Mouse (Mus musculus): ENCODE measurements around the gene Gak. TPM values are rescaled to one million over a fixed set of nuclear protein-coding genes. Genes with fewer than 3 reads are reported as not detected.

Gene Gak
- total RNA-seq, 1 experiment: 49.1 TPM

- Histone ChIP-seq H3K4me1 (ENCODE audit: control insufficient read depth in 2 of 2, insufficient read depth in 2 of 2, low read length in 2 of 2, poor library complexity in 1 of 2) (no peaks in the 10 kb centered on the region), H3K36me3 (ENCODE audit: control insufficient read depth, insufficient read depth, low read length, poor library complexity, severe bottlenecking) (peaks cover 27% of the 10 kb centered on the region), H3K9ac (ENCODE audit: insufficient read depth, low read depth, low read length, poor library complexity, severe bottlenecking) (no peak overlapping the region), H3K4me3 (ENCODE audit: insufficient read depth in 1 of 2, low read depth in 1 of 2, low read length in 2 of 2, poor library complexity in 1 of 2, severe bottlenecking in 1 of 2) (no peak overlapping the region), H3K27ac (ENCODE audit: insufficient read depth, low read depth, low read length, poor library complexity, severe bottlenecking) (no peak overlapping the region), H3K9me3 (ENCODE audit: control insufficient read depth, insufficient read depth, low read depth, low read length) (no peaks in the 10 kb centered on the region)
- in situ Hi-C loops (cut with MboI; ENCODE audit: low sequenced_read_pairs in 2 of 2, unreplicated experiment in 2 of 2): no loop called here
- no peak for TF ChIP-seq HCFC1 (IDR thresholded peaks at IDR 0.05; ENCODE audit: borderline replicate concordance, insufficient read depth, low read length)
- no peak for TF ChIP-seq MAFK (IDR thresholded peaks at IDR 0.05; ENCODE audit: insufficient read depth, low read depth, low read length)
- no peak for TF ChIP-seq ZNF384 (IDR thresholded peaks at IDR 0.05; ENCODE audit: low read depth, low read length)
- TF ChIP-seq ZC3H11A (IDR thresholded peaks at IDR 0.05; ENCODE audit: borderline replicate concordance, low read depth, low read length): no peak
- TF ChIP-seq CHD2 (IDR thresholded peaks at IDR 0.05; ENCODE audit: low read depth, low read length): no peak
- no peak for DNase-seq (ENCODE audit: low read depth, low spot score)
Observed at GRCm38 (mm10) chr5:108573054-108573453, 56.5 kb downstream of the Gak start.

GRCm38 (mm10) chr5:108570991-108571390, 58.6 kb downstream of the Gak start:
- H3K9ac ChIP-seq (ENCODE audit: insufficient read depth, low read depth, low read length, poor library complexity, severe bottlenecking): no peak overlapping the region

GRCm38 (mm10) chr5:108567104-108567503, 62.5 kb downstream of the Gak start:
- Histone ChIP-seq H3K9me3 (ENCODE audit: control insufficient read depth, insufficient read depth, low read depth, low read length) (no peaks in the 10 kb centered on the region), H3K36me3 (ENCODE audit: control insufficient read depth, insufficient read depth, low read length, poor library complexity, severe bottlenecking) (peaks cover 17% of the 10 kb centered on the region), H3K4me3 (ENCODE audit: insufficient read depth in 1 of 2, low read depth in 1 of 2, low read length in 2 of 2, poor library complexity in 1 of 2, severe bottlenecking in 1 of 2) (no peak overlapping the region), H3K27ac (ENCODE audit: insufficient read depth, low read depth, low read length, poor library complexity, severe bottlenecking) (no peak overlapping the region), H3K9ac (ENCODE audit: insufficient read depth, low read depth, low read length, poor library complexity, severe bottlenecking) (no peak overlapping the region), H3K4me1 (ENCODE audit: control insufficient read depth in 2 of 2, insufficient read depth in 2 of 2, low read length in 2 of 2, poor library complexity in 1 of 2) (no peaks in the 10 kb centered on the region)
- TF ChIP-seq ZNF384 (IDR thresholded peaks at IDR 0.05; ENCODE audit: low read depth, low read length) (no peak), MAFK (IDR thresholded peaks at IDR 0.05; ENCODE audit: insufficient read depth, low read depth, low read length) (no peak), ZC3H11A (IDR thresholded peaks at IDR 0.05; ENCODE audit: borderline replicate concordance, low read depth, low read length) (no peak), HCFC1 (IDR thresholded peaks at IDR 0.05; ENCODE audit: borderline replicate concordance, insufficient read depth, low read length) (no peak)
- in situ Hi-C loops (cut with MboI; ENCODE audit: low sequenced_read_pairs in 2 of 2, unreplicated experiment in 2 of 2): no loop called here
- no peak for DNase-seq (ENCODE audit: low read depth, low spot score)

More at GRCm38 (mm10) chr5:108570991-108571390, 58.6 kb downstream of the Gak start:
- H3K4me1 ChIP-seq (ENCODE audit: control insufficient read depth in 2 of 2, insufficient read depth in 2 of 2, low read length in 2 of 2, poor library complexity in 1 of 2): no peaks in the 10 kb centered on the region
- no peaks in the 10 kb centered on the region for H3K9me3 ChIP-seq (ENCODE audit: control insufficient read depth, insufficient read depth, low read depth, low read length)
- H3K4me3 ChIP-seq (ENCODE audit: insufficient read depth in 1 of 2, low read depth in 1 of 2, low read length in 2 of 2, poor library complexity in 1 of 2, severe bottlenecking in 1 of 2): no peak overlapping the region
- DNase-seq (ENCODE audit: low read depth, low spot score): no peak
- in situ Hi-C loops (cut with MboI; ENCODE audit: low sequenced_read_pairs in 2 of 2, unreplicated experiment in 2 of 2): no loop called here
- H3K27ac ChIP-seq (ENCODE audit: insufficient read depth, low read depth, low read length, poor library complexity, severe bottlenecking): no peak overlapping the region
- peaks cover 20% of the 10 kb centered on the region for H3K36me3 ChIP-seq (ENCODE audit: control insufficient read depth, insufficient read depth, low read length, poor library complexity, severe bottlenecking)
- no peak for TF ChIP-seq ZNF384 (IDR thresholded peaks at IDR 0.05; ENCODE audit: low read depth, low read length)
- no peak for TF ChIP-seq ZC3H11A (IDR thresholded peaks at IDR 0.05; ENCODE audit: borderline replicate concordance, low read depth, low read length)
- TF ChIP-seq MAFK (IDR thresholded peaks at IDR 0.05; ENCODE audit: insufficient read depth, low read depth, low read length): no peak
- no peak for TF ChIP-seq CHD2 (IDR thresholded peaks at IDR 0.05; ENCODE audit: low read depth, low read length)
- no peak for TF ChIP-seq HCFC1 (IDR thresholded peaks at IDR 0.05; ENCODE audit: borderline replicate concordance, insufficient read depth, low read length)

- Histone ChIP-seq H3K36me3 (ENCODE audit: control insufficient read depth, insufficient read depth, low read length, poor library complexity, severe bottlenecking) (peaks cover 14% of the 10 kb centered on the region), H3K27ac (ENCODE audit: insufficient read depth, low read depth, low read length, poor library complexity, severe bottlenecking) (no peak overlapping the region), H3K9me3 (ENCODE audit: control insufficient read depth, insufficient read depth, low read depth, low read length) (no peaks in the 10 kb centered on the region), H3K9ac (ENCODE audit: insufficient read depth, low read depth, low read length, poor library complexity, severe bottlenecking) (no peak overlapping the region), H3K4me1 (ENCODE audit: control insufficient read depth in 2 of 2, insufficient read depth in 2 of 2, low read length in 2 of 2, poor library complexity in 1 of 2) (no peaks in the 10 kb centered on the region), H3K4me3 (ENCODE audit: insufficient read depth in 1 of 2, low read depth in 1 of 2, low read length in 2 of 2, poor library complexity in 1 of 2, severe bottlenecking in 1 of 2) (no peak overlapping the region)
- in situ Hi-C loops (cut with MboI; ENCODE audit: low sequenced_read_pairs in 2 of 2, unreplicated experiment in 2 of 2): no loop called here
- no peak for TF ChIP-seq CHD2 (IDR thresholded peaks at IDR 0.05; ENCODE audit: low read depth, low read length)
- TF ChIP-seq ZNF384 (IDR thresholded peaks at IDR 0.05; ENCODE audit: low read depth, low read length): no peak
- no peak for DNase-seq (ENCODE audit: low read depth, low spot score)
Observed at GRCm38 (mm10) chr5:108566523-108566922, 63.0 kb downstream of the Gak start.

- H3K9ac ChIP-seq (ENCODE audit: insufficient read depth, low read depth, low read length, poor library complexity, severe bottlenecking): no peak overlapping the region
- no peak overlapping the region for H3K27ac ChIP-seq (ENCODE audit: insufficient read depth, low read depth, low read length, poor library complexity, severe bottlenecking)
- no peaks in the 10 kb centered on the region for H3K9me3 ChIP-seq (ENCODE audit: control insufficient read depth, insufficient read depth, low read depth, low read length)
- H3K4me3 ChIP-seq (ENCODE audit: insufficient read depth in 1 of 2, low read depth in 1 of 2, low read length in 2 of 2, poor library complexity in 1 of 2, severe bottlenecking in 1 of 2): no peak overlapping the region
- TF ChIP-seq MAFK (IDR thresholded peaks at IDR 0.05; ENCODE audit: insufficient read depth, low read depth, low read length) (no peak), ZC3H11A (IDR thresholded peaks at IDR 0.05; ENCODE audit: borderline replicate concordance, low read depth, low read length) (no peak), HCFC1 (IDR thresholded peaks at IDR 0.05; ENCODE audit: borderline replicate concordance, insufficient read depth, low read length) (no peak), CHD2 (IDR thresholded peaks at IDR 0.05; ENCODE audit: low read depth, low read length) (no peak), ZNF384 (IDR thresholded peaks at IDR 0.05; ENCODE audit: low read depth, low read length) (no peak)
- in situ Hi-C loops (cut with MboI; ENCODE audit: low sequenced_read_pairs in 2 of 2, unreplicated experiment in 2 of 2): no loop called here
- H3K36me3 ChIP-seq (ENCODE audit: control insufficient read depth, insufficient read depth, low read length, poor library complexity, severe bottlenecking): peaks cover 9% of the 10 kb centered on the region
- DNase-seq (ENCODE audit: low read depth, low spot score): no peak
- no peaks in the 10 kb centered on the region for H3K4me1 ChIP-seq (ENCODE audit: control insufficient read depth in 2 of 2, insufficient read depth in 2 of 2, low read length in 2 of 2, poor library complexity in 1 of 2)
Observed at GRCm38 (mm10) chr5:108565381-108565780, 64.2 kb downstream of the Gak start.

All from ES-E14 (cell line).